Mouse (Mus musculus) embryonic fibroblast, embryonic 13.5 days (primary cell): ENCODE data around the gene Rsad2.

Source experiments
- CTCF ChIP-seq: IDR thresholded peaks from 2 replicates; pipeline ENCODE4 v1.5.1; 2011; ENCODE audit warnings: mild to moderate bottlenecking, control low read depth, low read length, moderate library complexity, borderline replicate concordance; ENCODE audit not compliant: insufficient read depth
- POLR2A ChIP-seq: IDR thresholded peaks from 2 replicates; pipeline ENCODE4 v1.6.1; 2011; ENCODE audit warnings: low read depth, mild to moderate bottlenecking, control low read depth, low read length, moderate library complexity

- TF ChIP-seq CTCF (no peak), POLR2A (no peak)
These were observed 6.8 kb downstream of the Rsad2 start for GRCm38 (mm10) chr12:26449483-26449882.
